Mouse (Mus musculus): ENCODE results near the gene Hoxa10. TPM values are rescaled to one million over a fixed set of nuclear protein-coding genes. Genes with fewer than 3 reads are reported as not detected.

The Hoxa10 gene
- total RNA-seq, 2 experiments from 2014 or later = not detected

DNA sequence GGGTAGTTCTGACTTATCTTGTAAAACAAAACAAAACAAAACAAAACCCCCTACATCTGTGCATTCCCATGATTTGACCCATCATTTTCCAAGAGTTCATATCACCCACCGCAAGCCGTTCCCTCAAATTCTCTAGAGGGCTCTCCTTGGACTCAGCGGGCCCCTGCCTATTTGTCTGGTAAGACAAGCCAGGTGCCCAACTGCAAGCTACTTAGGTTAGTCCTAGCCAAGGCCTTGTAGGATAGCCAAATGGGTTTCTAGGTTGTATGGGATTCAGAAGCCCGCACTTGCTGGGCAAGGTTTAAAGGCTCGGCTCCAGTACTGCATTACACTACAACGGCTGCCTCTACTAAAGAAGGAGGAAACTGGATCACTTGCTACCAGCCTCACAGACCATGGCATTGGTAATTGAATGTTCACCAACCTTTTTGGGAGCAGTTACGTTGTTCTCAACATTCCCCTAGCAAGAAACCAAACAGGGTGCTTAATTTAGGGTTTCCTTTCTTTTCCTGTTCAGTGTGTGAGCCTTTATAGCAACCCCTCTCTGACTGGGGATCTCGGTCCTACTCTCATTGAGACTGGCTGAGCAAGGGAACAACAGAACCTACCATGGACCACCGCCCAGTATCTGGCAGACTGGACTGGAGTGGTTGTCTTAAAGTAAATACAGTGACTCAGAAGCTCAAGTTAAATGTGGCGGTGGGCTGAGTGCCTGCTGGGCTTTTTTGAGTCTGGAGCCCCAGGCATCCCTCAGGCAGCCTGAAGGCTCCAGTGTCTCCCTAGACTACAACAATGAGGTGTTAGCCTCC is 3.1 kb downstream of the Hoxa10 start:
- DNase-seq (ENCODE audit: low spot score in 2 of 2) = no peak
- H3K27ac ChIP-seq = no peak overlapping the region
- no peak overlapping the region for H3K4me3 ChIP-seq
- no peak for TF ChIP-seq CTCF (conservative IDR thresholded peaks at IDR 0.05)

- Histone ChIP-seq H3K27ac (no peak overlapping the region), H3K4me3 (no peak overlapping the region)
- DNase-seq (ENCODE audit: low spot score in 2 of 2) = no peak
- TF ChIP-seq CTCF (conservative IDR thresholded peaks at IDR 0.05) = no peak
These were observed 3.8 kb downstream of the Hoxa10 start for GRCm38 (mm10) chr6:52236806-52237205.

DNA sequence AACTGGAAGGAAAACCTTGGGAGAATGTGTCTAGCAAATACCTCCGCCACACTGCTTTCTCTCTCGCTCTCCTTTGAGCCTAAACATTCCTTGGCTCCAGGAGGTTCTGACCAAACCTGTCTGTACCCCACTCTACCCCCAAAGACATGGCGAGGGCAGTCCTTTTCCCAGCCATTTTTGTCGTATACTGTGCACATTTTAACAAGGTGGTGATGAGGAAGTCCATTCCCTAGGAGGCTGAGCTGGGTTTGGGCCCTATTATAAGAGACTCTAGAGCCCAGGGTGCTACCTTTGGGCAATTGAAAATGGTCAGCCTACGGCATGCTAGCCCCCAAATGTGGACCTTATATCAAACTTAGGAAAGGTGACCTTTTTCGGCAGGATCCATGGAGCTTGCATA is 4.8 kb downstream of the Hoxa10 start:
- TF ChIP-seq CTCF (conservative IDR thresholded peaks at IDR 0.05) = no peak
- Histone ChIP-seq H3K27ac (no peak overlapping the region), H3K4me3 (no peak overlapping the region)
- DNase-seq (ENCODE audit: low spot score in 2 of 2) = no peak

DNA sequence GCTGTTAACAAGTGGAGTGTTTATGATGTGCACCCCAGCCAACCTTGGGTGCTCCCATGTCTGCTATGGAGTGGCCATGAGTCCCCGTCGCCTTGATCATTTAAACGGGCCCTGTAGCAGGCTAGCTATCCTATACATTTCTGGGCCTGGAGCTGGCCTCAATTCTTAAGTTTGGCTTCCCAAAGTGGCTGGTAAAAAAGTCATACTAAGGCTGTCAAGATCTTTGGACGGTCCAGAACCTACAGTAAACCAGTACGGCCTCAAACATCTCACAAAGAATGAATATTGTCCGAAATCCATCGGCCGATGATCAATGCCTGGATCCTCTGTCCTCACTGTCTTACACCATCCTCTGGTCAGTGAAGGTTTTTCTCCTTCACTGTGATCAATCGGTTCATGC is 5.4 kb downstream of the Hoxa10 start:
- Histone ChIP-seq H3K4me3 (no peak overlapping the region), H3K27ac (no peak overlapping the region)
- no peak for DNase-seq (ENCODE audit: low spot score in 2 of 2)
- no peak for TF ChIP-seq CTCF (conservative IDR thresholded peaks at IDR 0.05)

DNA sequence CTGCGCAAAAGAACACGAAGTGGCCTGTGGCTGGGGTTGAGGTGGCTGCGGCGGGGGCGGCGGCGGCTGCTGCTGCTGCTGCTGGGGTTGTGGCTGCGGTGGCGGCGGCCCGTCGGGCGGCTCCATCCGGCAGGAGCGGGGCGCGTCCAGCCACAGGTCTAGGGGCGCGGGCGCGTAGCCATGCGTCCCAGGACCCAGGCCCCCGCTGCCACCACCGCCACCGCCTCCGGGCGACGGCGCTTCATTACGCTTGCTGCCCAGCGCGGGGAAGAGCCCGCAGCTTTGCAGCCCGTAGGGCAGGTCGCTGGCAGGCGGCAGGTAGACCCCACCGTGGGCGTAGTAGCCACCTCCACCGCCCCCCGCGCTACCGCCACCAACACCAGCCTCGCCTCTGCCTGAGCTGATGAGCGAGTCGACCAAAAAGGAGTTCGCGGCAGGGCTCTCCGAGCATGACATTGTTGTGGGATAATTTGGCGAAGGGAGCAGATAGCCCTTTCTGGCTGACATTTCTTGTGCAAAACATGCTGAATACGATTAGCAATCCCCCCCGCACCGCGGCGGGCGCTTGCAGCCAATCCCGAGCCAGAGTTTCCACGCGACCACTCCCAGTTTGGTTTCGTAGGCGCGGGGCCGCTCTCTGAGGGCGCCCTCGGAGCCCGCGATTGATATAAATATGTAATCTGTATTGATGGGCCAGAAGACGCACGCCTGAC is 6.1 kb downstream of the Hoxa10 start:
- no peak overlapping the region for H3K4me3 ChIP-seq
- no peak for DNase-seq (ENCODE audit: low spot score in 2 of 2)
- no peak for TF ChIP-seq CTCF (conservative IDR thresholded peaks at IDR 0.05)

GRCm38 (mm10) chr6:52233546-52234427 is 6.9 kb downstream of the Hoxa10 start:
- Histone ChIP-seq H3K27ac (no peak overlapping the region), H3K4me3 (no peak overlapping the region)
- no peak for DNase-seq (ENCODE audit: low spot score in 2 of 2)
- no peak for TF ChIP-seq CTCF (conservative IDR thresholded peaks at IDR 0.05)

More for the DNA sequence above, 6.1 kb downstream of the Hoxa10 start:
- H3K27ac ChIP-seq = no peak overlapping the region

DNA sequence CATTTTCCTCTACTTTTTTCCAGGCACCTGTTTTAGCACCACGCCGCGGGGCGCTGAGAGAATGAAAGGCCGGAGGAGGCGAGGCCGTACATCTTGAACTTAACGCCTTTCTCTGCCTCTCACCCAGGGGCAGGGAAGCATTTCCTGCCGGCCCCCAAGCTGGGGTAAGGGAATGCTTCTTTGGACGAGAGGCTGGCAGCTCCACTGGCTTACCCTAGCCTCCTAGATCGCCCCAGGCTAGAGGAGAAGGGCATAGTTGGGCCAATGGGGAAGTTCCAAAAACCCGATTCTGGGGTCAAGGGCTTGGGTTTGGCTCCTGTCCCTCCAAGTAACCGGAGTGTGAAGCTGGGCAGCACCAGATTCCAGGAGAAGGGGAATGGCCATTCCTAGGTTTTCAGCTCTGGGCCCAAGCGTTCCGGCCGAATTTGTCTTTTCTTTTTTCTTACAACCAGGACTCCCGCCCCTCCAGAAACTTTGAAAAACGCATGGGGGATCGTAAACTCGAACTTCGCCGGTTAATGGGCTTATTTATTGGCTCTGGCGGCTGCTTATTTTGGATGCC is 7.6 kb downstream of the Hoxa10 start:
- no peak overlapping the region for H3K4me3 ChIP-seq
- no peak for DNase-seq (ENCODE audit: low spot score in 2 of 2)
- TF ChIP-seq CTCF (conservative IDR thresholded peaks at IDR 0.05) = no peak
- no peak overlapping the region for H3K27ac ChIP-seq

DNA sequence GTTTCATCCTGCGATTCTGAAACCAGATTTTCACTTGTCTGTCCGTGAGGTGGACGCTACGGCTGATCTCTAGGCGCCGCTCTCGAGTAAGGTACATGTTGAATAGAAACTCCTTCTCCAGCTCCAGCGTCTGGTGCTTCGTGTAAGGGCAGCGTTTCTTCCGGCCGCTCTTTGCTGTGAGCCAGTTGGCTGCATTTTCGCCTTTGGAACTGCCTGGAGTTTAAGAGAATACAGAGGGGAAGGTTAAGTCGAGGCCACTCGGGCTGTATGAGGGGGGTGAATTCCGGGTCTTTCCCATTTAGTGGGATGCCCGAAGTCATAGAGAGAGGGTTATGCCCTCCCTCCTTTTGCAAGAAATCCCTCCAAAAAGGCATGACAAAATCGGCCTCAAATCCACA is 8.1 kb downstream of the Hoxa10 start:
- Histone ChIP-seq H3K27ac (no peak overlapping the region), H3K4me3 (no peak overlapping the region)
- TF ChIP-seq CTCF (conservative IDR thresholded peaks at IDR 0.05) = no peak
- DNase-seq (ENCODE audit: low spot score in 2 of 2) = no peak

GRCm38 (mm10) chr6:52231885-52232567 is 8.6 kb downstream of the Hoxa10 start:
- DNase-seq (ENCODE audit: low spot score in 2 of 2) = no peak
- Histone ChIP-seq H3K4me3 (no peak overlapping the region), H3K27ac (no peak overlapping the region)
- no peak for TF ChIP-seq CTCF (conservative IDR thresholded peaks at IDR 0.05)

DNA sequence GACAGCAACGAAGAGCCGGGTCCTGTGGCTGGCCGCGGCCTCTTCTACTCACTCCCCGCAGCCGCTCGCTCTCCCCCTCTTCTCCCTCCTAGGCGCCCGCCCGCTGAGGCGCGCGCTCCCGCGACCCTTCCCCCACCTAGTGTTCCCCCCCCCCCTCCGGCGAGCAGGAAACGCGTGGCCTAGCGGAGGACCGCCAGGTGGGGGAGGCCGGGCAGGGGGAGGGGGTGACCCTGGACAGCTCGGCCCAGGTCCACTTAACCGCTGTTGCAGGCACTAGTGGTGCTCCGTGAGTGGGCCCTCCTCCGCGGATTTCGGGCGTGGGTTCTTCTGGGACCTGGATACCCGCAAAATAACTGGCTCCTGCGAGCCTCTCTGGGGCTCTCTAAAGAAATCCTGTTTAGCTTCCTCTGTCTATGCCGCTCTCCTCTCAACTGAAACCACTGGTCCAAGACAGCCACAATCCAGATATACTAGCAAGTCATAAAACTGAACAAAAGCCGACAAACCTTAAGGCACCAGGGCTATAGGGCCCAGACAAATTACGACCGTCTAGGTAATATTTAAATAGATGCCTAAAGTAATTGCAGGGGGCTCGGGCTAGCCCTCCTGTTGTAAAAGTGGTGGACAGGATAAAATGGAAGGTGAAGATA is 10.0 kb downstream of the Hoxa10 start, which contains the start of gene Hoxa9:
Gene Hoxa9, minus strand, starts transcription at position 574 of the 650 bp plus-strand sequence.
- DNase-seq (ENCODE audit: low spot score in 2 of 2) = no peak
- no peak within 1 kb of the TSS for H3K4me3 ChIP-seq
- H3K27ac ChIP-seq = no peak within 1 kb of the TSS
- TF ChIP-seq CTCF (conservative IDR thresholded peaks at IDR 0.05) = no peak

DNA sequence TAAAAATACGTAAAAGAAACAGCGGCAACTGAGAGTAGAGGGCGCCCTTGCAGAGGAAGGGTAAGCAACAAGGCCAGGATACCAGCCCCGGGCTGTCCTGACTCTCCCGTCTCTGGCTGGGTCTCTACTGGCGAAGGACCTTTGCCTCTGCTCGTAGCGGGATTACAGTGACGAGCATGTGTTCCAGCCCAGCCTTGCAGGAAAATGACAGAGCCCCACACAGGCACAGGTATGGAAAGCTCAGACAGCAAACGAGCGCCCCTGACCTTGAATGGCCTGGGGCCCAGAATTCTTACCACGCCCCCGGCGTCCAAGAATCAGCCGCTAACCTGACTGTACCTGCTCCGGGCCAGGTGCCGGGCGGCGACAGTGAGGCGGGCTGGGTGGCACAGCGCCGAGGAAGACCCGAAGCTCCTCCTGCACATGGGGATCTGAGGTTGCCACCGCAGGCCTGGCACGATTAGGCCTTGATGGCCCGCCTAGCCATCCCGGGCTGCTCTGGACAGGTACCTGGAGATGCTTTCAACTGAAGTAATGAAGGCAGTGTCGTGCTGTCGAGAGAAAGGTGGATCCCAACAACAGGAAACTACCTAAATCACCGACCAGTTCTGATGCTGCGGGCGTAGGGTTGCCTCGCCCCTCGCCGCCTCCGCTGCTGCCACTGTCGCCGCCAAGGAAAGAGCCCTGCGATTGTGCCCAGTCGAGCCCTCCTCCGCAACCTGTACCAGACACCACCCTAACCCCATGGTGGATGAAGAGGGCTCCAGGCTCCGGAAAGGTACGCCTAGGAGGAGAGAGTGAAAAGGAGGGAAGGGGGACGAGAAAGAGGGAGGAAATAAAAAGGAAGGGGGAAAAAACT is 10.9 kb downstream of the Hoxa10 start:
- Histone ChIP-seq H3K27ac (no peak overlapping the region), H3K4me3 (no peak overlapping the region)
- TF ChIP-seq CTCF (conservative IDR thresholded peaks at IDR 0.05) = no peak
- no peak for DNase-seq (ENCODE audit: low spot score in 2 of 2)

Measured in layer of hippocampus, adult 2 months (tissue).